Mouse (Mus musculus) cerebellum, postnatal 36 days (tissue): ENCODE data around the gene Pla2g1b.
A peak's percentile ranks its signal among the peaks of the same experiment; 100 is the strongest.

Experiments
- DNase-seq, 2 experiments: peaks; one replicate each; pipeline ENCODE4 v3.0.0; 2021 to 2022; ENCODE audit warnings: mixed read lengths in 2 of 2

Gene Pla2g1b

DNA sequence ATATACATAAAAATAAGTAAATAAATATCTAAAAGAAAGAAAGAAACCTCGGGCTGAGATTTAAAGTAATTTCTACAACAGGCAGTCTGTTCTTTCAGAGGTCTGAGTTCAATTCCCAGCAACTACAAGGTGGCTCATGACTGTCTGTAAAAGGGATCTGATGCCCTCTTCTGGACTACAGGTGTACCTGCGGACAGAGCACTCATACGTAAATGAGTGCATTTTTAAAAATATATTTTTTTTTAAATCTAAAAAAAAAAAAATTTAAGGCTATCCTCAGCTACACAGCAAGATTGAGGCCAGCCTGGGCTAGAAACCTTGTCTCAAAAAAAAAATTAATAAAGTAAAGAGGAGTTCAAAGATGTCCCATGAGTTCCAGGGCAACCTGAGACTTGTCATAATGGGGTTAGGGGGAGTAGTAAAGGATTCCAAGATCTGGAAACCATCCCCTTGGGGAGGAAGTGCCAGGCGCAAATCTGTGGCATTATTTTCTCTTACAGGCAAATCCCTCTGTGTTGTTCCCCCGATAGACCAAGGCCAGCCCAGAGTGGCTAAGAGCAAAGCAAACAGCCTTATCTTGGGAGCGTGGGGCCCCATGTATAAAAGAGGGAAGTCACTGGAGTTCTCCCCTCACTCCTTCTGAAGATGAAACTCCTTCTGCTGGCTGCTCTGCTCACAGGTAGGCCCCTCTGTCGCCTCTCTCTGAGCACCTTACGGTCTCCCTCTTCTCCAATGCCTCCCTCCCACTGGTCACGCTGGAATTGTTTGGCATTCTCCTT, at the start of gene Pla2g1b:
TSS of gene Pla2g1b (plus strand) at position 621 of the 779 bp plus-strand sequence.
- DNase-seq: no peak

DNA sequence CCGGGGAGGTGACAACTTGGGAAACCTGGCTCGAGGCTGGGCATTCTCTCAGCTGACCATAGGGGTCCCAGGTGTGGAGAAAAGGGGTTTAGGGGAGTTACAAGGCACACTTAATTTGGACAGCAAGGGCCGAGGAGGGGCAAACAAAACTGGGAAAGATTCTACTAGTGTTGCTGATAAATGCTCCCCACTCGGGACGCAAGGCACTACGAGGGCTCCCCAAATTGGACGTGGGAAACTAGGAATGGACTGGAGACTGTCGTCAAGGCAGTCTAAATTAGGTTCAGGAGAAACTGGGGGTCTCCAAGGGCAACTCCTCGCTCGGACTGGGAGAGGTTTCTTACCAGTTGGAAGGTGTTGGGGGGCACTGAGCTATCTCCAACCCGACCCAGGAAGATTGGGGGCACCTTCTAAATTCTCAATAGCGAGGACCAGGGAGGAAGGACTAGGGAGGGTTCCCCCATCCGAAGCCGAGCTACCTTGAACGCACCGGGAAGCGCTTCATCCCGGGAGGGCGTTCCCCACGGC, 37.2 kb upstream of the Pla2g1b start:
- DNase-seq: no peak

DNA sequence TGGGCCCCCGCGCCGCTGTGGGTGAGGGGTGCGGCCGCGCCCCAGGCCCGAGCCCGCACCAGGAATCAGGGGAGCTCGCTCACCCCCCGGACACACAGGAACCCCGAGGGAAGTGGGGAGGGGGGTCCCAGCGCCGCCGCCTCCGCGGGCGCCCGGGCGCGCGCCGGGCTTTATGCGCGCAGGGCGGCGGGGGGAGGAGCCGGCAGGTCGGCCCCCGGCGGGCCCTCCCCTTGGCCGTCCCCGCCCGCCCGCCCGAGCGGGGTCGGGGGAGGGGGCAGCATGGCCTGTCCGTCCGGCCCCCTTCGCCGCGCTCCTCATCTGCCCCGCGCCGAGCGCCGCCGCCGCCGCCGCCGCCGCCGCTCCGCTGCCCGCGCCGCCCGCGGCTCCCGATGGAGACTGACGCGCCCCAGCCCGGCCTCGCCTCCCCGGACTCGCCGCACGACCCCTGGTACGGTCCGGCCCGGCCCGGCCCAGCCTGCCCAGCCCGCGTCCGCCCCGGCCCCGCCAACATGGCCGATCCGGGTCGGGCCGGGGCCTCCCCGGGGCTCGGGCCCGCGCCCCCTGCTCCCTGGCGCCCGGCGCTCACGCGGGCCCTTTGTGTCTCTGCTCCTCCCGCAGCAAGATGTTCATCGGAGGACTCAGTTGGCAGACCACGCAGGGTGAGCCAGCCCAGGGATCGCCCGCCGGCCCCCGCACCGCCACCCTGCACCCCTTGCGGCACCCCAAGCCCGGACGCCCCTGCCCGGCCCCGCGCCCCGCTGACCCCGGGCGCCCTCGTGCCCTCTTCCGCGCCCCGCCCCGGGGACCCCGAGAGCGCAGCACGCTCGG, 36.5 kb upstream of the Pla2g1b start, which contains the start of gene Msi1:
TSS of gene Msi1 (plus strand) at position 241 of the 828 bp plus-strand sequence.
- peak in 1 of 2 experiments; percentile 32 for DNase-seq

DNA sequence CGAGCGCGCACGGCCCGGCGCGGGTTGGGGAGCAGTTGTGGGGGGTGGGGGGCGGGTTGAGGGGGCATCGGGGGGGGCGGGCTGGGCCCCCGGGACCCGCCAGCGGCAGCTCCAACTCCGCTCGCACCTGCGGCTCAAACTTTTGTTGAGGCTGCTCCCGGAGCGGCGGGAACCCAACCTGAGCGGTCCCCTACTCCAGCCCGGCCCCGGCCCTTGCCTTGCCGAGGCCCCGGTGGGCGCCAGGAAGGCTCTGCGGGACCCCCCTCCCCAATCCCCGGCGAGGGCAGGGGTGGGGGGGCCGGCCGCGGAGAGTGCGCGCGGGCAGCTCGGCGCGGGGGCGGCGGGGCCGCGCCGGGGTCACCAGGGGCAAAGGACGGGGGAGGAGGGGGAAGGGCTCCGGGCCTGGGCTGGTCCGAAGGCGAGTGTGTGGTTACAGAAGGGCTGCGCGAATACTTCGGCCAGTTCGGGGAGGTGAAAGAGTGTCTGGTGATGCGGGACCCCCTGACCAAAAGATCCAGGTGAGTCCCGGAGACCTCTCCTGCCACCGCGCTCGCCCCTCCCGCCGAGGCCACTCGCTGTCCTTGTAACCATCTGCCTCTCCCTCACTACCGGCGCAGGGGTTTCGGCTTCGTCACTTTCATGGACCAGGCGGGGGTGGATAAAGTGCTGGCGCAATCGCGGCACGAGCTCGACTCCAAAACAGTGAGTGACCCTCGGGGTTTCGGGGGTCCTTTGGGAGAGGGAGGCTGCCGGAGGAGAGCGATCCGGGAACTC, 35.7 kb upstream of the Pla2g1b start:
- DNase-seq: no peak

DNA sequence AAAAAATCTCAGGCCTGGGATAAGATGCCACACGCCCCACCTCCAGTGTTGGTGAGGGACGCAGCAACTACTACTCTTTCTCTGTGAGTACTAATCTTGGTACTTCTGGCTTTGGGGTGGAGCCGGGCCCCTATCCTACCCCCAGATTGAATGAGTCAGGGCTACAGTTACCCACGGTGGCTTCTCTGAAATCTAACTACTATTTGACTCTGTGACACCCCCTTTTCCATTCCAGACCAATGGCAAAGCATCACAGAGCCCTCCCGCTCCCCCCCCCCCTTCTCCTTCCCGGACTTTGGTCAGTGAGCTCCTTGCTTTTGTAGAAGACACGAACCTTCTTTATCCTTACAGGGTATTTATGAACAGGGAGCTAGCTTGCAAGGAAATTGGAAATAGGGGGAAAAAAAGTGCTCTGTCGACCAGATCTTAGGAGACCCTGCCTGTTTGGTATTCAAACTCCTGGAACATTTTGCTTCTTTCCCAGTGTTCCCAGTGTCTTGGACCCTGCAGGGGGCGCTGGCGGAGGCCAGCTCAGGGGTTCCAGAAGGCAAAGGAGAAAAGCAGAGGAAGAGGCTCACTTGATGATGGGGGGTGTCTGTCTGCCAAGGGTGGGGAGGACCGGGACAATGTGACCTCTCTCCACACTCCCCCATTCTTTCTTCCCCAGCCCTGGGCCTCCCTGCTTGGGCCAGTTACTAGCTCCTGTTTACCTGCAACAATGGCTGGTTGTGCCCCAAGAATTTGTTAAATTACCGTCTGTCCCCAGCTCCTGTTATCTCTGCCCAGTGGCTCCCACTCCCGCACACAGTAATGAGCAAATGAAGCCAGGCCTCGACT, 34.8 kb upstream of the Pla2g1b start:
- DNase-seq: peak in 1 of 2 experiments; percentile 40

DNA sequence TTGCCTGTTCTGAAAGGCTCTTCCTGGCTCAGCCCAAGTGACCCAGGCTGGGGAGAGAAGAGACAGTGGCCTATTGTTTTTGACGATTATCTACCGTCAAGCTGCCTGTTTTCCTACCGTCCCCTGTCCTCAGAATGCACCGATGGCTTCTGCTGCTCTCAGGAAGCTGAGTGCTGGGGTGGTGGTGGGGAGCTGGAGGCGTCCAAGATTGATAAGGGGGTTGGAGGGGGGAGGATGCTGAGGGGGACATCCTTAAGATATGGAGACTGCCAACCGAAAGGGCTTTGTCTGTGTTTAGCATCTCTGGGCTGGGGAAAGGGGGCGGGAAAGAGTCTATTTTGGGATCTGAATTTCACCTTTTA, 34.2 kb upstream of the Pla2g1b start:
- DNase-seq: no peak

DNA sequence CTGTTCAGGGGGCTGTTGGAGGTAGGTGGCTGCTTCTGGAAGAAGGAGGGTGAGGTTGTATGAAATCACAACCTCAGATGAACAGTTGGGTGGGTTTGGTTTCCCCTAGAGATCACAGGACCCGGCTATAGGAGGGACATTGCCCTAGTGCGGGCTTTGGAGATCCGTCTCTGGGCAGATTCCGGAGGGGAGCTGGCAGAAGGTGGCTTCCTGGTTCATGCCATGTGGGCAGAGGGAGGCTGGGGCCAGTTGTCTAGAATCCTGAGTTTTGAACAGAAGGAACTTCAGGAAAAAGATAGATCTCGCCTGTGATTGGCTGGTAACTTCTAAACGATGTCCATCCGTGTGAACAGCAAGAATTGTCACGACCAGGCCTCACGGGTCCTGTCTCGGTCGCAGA, 33.7 kb upstream of the Pla2g1b start:
- no peak for DNase-seq

DNA sequence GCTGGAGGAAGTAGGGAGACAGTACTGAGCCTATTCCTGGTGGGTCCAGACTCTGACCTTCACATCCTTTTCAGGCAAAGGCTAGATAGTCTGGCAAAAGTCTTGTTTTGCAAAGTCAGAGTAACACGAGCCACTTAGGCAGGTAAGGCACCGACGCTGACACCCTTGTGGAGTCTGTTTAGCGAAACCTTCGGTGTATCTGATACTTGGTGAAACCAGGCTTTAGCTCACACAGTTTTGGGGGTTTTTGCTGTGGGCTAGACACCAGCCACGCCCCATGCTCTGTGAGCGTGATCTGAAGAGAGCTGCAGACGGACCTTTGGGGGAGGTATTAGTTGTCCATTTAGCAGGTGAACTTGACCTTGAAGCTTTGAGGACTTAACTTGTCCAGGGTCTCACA, 32.9 kb upstream of the Pla2g1b start:
- DNase-seq: no peak

DNA sequence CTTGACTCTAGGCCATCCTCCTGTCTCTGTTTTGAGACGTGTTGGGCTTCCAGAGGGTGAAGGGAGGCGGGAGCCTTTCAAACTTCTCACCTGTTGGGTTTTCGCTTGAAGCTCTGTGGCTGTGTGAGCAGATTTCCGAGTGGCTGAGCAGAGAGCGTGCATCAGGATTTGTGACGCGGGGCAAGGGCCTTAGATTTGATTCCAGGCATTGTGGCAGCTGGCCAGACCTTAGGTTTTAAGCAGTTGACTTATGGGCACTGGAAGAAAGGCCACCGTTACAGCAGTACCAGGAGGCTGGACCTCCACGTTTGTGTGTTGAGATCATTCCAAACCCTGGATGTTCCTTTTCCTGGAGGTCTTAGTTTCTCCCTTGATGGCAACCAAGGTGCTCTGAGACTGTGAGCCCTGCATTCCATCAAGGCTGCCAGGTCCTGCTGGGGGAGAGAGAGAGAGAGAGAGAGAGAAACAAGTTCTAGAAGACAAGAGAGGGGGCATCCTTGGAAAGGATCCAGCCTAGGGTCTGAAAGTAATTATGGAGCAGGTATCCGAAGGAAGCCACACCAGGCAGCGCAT, 31.7 kb upstream of the Pla2g1b start:
- no peak for DNase-seq

DNA sequence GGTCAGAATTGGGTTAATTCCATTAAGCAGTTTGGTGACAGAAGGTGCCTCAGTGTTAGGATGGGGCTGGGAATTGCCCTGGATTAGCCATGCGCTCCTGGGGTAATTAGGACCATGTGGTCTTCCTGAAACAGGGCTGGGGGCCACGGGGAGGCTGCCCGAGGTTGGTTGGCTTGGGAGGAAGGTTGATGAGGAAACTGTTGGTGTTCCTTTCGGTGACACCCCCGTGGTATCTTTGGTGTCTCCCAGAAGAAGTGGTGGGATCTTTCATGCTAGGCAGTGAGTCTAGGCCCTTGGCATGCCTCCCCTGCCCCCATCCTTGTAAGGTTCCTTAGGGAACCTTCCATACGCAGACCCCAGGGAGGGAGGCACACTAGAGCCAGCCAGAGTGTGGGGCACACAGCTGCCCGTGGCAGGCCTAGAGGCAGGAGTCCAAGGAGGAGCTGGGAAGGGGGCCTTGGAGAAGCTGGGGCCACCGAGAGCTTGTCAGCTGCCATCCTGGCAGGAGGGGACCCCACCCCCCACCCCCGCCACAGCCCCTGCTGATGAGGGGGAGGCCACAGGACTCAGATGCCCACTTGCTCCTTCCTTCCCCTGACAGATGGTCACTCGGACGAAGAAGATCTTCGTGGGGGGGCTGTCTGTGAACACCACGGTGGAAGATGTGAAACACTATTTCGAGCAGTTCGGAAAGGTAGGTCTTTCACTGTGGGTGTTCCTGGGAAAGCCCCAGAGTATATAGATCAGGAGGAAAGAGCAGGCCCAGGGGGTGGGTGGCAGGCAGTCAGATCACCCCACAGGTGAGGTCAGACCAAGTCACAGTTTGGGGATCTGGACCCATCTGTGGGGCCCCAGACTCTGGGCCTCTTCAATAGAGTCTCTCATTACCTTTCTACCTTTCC, 31.0 kb upstream of the Pla2g1b start:
- no peak for DNase-seq

DNA sequence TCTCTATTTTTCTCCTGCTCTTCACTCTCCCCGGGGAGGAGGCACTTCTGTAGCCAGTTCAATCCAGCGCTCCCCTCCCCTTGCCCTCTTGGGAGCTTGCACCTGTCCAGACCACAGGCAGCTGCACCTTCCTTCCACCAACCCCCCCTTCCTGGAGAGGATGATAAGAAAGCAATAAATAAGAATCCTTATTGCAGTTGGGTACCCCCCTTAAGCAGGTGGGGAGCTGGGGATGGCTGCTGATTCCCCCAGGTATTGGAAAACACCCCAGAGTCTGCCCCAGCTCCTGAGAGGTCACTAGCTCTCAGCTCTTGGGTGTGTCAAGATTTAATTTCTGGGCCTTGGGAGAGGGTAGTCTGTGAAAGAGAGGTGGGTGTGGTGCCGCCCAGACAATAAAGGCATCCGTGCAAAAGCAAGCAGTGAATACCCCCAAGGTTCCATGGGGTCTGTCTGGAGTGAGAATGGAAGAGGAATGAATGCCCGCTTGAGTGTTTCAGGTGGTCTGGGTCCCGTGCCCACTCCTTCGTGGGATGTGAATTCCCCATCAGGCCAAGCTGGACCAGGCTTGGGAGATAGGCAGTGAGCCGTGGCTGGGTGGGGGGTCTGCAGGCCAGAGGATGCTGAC, 30.2 kb upstream of the Pla2g1b start:
- no peak for DNase-seq

DNA sequence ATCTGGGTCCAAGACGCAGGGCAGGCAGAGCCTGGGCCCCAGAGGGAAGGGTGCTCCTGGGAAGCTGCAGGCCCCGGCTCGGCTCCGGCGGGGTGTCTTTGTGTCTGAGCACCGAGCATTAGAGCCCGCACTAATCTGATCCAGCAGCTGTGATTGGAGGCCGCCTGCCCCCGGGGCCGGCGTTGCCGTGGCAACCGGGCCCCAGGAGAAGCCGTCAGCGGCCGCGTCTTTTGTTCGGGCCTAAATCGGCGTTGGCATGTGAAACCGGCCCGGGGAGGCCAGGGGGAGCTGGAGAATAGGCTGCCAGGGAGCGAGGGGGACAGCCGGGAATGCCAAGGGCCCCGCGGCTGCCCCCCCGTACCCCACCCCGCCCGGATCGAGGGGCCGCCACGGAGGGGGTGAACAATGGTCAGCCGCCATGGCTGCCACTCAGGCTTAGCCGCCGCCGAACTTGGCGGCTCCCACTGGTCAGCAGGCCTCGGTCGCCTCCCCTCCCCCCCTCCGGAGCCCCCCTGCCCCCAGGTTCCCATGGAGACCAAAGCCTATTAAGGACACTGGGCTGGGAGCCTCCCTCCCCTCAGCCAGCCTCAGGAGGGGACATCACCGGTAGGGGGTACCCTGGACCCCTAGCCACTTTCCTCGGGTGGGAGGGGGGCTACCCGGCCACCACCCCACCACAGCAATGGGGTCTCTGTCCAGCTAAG, 29.5 kb upstream of the Pla2g1b start:
- DNase-seq: peak; percentile 67 to 75

DNA sequence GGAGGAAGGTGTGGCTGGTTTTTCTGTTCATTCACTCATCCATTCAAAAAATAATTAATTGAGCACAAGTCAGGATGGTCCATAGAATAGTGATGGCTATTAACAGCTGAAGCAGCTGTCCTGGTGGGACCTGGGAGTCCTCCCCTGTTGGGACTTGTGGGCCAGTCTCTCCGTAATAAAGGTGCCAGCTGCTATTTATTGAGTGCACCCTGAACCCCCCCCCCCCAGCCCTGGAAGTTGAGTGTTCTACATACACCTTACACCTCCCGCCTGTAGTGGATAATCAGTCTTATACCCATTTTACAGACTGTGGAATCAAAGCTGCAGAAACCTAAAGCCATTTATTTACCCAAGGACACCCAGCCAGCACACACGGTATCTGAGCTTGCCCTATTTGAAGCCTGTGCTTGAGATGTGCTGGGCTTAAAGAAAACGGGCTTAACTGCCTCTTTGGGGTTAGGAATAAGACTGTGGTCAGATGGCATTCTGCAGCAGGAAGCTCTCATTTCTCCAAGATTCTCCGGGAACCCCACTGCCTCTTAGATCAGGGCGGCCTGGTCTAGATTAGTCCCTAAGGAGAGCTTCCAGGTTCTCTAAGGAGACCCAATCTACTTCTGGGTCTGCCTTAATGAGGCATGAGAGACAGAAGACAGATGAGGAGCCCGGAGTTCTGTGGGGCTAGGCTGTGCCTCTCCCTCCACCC, 28.7 kb upstream of the Pla2g1b start:
- no peak for DNase-seq

DNA sequence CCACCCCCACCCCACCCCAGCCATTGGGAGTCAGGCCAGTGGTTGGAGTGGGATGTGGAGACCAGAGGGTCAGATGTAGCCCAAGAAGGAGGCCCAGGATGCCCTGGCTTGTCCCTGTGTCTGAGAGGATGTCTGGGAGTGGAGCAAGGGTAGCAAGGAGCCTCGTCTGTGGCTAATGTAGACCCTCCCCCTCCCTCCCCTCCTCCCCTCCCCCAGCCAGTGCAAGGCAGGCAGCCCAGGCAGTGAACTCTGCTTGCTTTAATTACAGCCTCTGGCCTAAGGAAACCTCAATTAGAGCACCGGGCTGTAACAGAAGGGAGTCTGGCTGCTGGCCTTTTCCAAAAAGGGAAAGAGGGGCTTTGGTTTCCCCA, 28.1 kb upstream of the Pla2g1b start:
- DNase-seq: no peak

DNA sequence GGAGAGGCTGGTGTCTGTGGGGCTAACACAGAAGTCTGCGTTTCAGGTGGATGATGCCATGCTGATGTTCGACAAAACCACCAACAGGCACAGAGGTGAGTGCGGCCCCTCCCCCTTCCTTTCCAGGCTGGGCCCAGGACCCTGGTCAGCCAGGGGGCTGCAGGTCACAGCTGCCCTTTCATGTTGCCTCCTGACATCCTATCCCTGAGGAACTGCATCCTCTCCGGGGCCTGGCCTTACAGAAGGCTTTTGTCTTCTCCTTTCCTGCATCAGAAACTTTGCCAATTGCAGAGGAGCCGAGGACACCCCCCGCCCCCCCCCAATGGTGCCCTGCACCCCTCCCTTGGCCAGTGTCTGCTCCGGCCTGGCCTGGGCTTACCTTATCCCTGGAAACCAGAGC, 27.4 kb upstream of the Pla2g1b start:
- no peak for DNase-seq

DNA sequence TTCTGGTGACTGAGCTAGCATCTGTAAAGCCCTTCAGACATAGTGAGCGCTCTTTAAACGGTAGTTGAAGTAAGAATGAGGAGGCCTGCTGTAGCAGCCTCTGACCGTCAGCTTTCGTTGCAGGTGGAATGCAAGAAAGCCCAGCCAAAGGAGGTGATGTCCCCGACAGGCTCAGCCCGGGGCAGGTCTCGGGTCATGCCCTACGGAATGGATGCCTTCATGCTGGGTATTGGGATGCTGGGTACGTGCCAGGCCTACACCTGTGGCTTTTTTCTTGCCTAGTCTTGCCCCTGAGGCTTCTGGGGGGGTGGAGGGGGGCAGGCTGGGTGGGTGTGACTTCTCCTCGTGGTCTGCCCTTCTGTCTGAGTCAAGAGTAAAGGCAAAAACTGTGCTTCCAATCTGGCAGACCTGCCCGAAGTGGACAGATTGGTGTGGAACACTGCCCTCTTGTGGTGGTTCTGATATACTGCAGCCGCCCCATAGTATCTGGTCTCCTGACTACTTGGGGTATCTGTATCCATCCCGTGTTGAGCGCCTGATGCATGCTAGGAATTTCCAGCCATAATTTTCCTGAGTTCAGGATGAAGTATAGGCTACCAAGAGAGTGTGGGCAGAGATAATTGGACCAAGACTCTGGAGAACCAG, 24.7 kb upstream of the Pla2g1b start:
- peak; percentile 81 to 85 for DNase-seq

DNA sequence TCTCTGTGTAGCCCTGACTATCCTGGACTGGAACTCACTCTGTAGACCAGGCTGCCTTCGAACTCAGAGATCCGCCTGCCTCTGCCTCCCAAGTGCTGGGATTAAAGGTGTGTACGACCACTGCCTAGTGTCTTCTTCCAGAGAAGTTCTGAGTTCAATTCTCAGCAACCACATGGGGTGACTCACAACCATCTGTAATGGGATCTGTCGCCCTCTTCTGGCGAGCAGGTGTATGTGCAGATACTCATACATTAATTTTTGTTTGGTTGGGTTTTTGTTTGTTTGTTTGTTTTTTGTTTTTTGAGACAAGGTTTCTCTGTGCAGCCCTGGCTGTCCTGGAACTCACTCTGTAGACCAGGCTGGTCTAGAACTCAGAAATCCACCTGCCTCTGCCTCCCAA, 23.4 kb upstream of the Pla2g1b start:
- peak in 1 of 2 experiments; percentile 28 for DNase-seq

DNA sequence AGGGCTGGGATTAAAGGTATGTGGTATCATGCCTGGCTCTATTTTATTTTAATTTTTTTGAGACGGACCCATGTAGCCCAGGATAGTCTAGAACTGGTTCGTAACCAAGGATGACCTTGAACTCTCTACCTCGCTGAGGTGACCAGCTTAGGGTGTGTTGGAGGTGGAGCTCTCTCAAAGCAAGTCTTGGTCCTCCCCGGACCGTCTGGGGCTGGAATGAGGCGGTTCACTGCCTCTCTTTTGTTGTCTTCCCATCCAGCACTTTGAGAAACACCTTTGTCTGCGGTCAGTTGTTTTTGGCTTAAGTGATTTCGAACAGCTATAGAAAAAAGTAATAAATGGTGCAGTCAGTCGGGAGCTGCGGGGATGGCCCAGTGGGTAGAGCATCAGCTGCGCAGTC, 21.9 kb upstream of the Pla2g1b start:
- no peak for DNase-seq
